Mouse (Mus musculus) neural tube, embryonic 13.5 days (tissue): ENCODE measurements around the gene Tcl1b5. TPM values are rescaled to one million over a fixed set of nuclear protein-coding genes. Genes with fewer than 3 reads are reported as not detected.

ENCODE experiments used
- ATAC-seq: fragments of 200-750 bp; cut with Nextera tagmentation; 2 replicates; pipeline ENCODE4 v1.8.0; 2017; ENCODE audit warnings: low read depth, mild to moderate bottlenecking, moderate TSS enrichment, moderate library complexity
- H3K27ac ChIP-seq: fragments of 300-500 bp; sonication (generic); replicated peaks from 2 replicates; pipeline ENCODE4 v1.5.1; 2015; ENCODE audit warnings: moderate library complexity, mild to moderate bottlenecking, inconsistent platforms
- H3K27me3 ChIP-seq: fragments of 300-500 bp; sonication (generic); 2 replicates; pipeline ENCODE4 v1.6.1; 2015; ENCODE audit warnings: mild to moderate bottlenecking, inconsistent platforms
- H3K36me3 ChIP-seq: fragments of 300-500 bp; sonication (generic); 2 replicates; pipeline ENCODE4 v1.6.1; 2015; ENCODE audit warnings: mild to moderate bottlenecking, inconsistent platforms
- H3K4me1 ChIP-seq: fragments of 300-500 bp; sonication (generic); replicated peaks from 2 replicates; pipeline ENCODE4 v1.6.1; 2015; ENCODE audit warnings: inconsistent platforms
- H3K4me2 ChIP-seq: fragments of 300-500 bp; sonication (generic); 2 replicates; pipeline ENCODE4 v1.6.1; 2015; ENCODE audit warnings: inconsistent platforms, mild to moderate bottlenecking, moderate library complexity
- H3K4me3 ChIP-seq: fragments of 300-500 bp; sonication (generic); 2 replicates; pipeline ENCODE4 v1.5.1; 2015; ENCODE audit warnings: mild to moderate bottlenecking, inconsistent platforms
- H3K9ac ChIP-seq: fragments of 300-500 bp; sonication (generic); 2 replicates; pipeline ENCODE4 v1.6.1; 2015; ENCODE audit warnings: moderate library complexity, mild to moderate bottlenecking, inconsistent platforms
- H3K9me3 ChIP-seq: fragments of 300-500 bp; sonication (generic); 2 replicates; pipeline ENCODE4 v1.6.1; 2016; ENCODE audit warnings: inconsistent platforms
- WGBS: fragments of 180-500 bp; shearing (Covaris S2); methylation state at CpG from one replicate; pipeline ENCODE4 v1.1.7; 2015; 5-methylcytosine and 5-hydroxymethylcytosine counted together
- polyA plus RNA-seq: library from polyadenylated mRNA; unstranded; fragments of >200 nt; fragmentation: Nextera tagmentation; extraction: Ambion mirVana; gene quantifications from 2 replicates; pipeline ENCODE4 v1.2.1, GENCODE M21; 2015

Tcl1b5 gene
- polyA plus RNA-seq, 1 experiment from 2014 or later, result not detected

- WGBS, result 89% methylated on average over 22 of the region's 22 CpGs
- no peaks in the 10 kb centered on the region for H3K4me1 ChIP-seq
- H3K4me3 ChIP-seq, result no peak within 1 kb of the TSS
- no peak within 1 kb of the TSS for H3K27ac ChIP-seq
- no peaks in the 10 kb centered on the region for H3K9me3 ChIP-seq
- H3K9ac ChIP-seq, result no peak within 1 kb of the TSS
- H3K36me3 ChIP-seq, result no peaks in the 10 kb centered on the region
- no peaks in the 10 kb centered on the region for H3K27me3 ChIP-seq
- H3K4me2 ChIP-seq, result no peak within 1 kb of the TSS
- ATAC-seq, result no peak
These were observed 46.6 kb downstream of the Tcl1b5 start, which contains the start of gene Tcl1 for GRCm38 (mm10) chr12:105222601-105223319. TSS of gene Tcl1 (minus strand) at chr12:105222793.

- Histone ChIP-seq H3K27me3 (no peaks in the 10 kb centered on the region), H3K27ac (no peak overlapping the region), H3K4me3 (no peak overlapping the region), H3K9me3 (no peaks in the 10 kb centered on the region), H3K9ac (no peak overlapping the region), H3K4me2 (no peak overlapping the region), H3K36me3 (no peaks in the 10 kb centered on the region), H3K4me1 (no peaks in the 10 kb centered on the region)
- no peak for ATAC-seq
- 33% methylated on average over 16 of the region's 16 CpGs for WGBS
These were observed 48.6 kb downstream of the Tcl1b5 start for GRCm38 (mm10) chr12:105224621-105225320.

Other genes with a start within 250 kb of the Tcl1b5 start
- gene Syne3, start 166.5 kb upstream of the Tcl1b5 start, polyA plus RNA-seq, result 0.28 and 0.32 TPM in 2 replicates
- 151 and 167 TPM in 2 replicates for gene Glrx5, start 143.7 kb upstream of the Tcl1b5 start, polyA plus RNA-seq
- not detected in 2 replicates for gene Tcl1b2, start 30.3 kb upstream of the Tcl1b5 start, polyA plus RNA-seq
- gene Tcl1b1, start 16.7 kb upstream of the Tcl1b5 start, polyA plus RNA-seq, result not detected in 2 replicates
- not detected in 2 replicates for gene Tcl1b3, start 14.7 kb downstream of the Tcl1b5 start, polyA plus RNA-seq
- not detected in 2 replicates for gene Tcl1b4, start 25.6 kb downstream of the Tcl1b5 start, polyA plus RNA-seq
- not detected in 2 replicates for gene Tcl1, start 46.4 kb downstream of the Tcl1b5 start, polyA plus RNA-seq
- 10.0 TPM in 2 replicates for gene Tunar, start 157.5 kb downstream of the Tcl1b5 start, polyA plus RNA-seq